Mouse (Mus musculus): ENCODE data around the gene Slco1c1. TPM values are rescaled to one million over a fixed set of nuclear protein-coding genes. Genes with fewer than 3 reads are reported as not detected.

Slco1c1 gene
- total RNA-seq (2021): under 1 TPM; 0.17 to 0.51 TPM
- long read RNA-seq, experiment 1: 0 reads
- long read RNA-seq, experiment 2: 0 reads

- no peak for DNase-seq (ENCODE audit: low spot score in 2 of 2)
These were observed at the start of gene Slco1c1 for GRCm38 (mm10) chr6:141523747-141524640. Slco1c1 (plus strand) TSS chr6:141524368.

- no peak for DNase-seq (ENCODE audit: low spot score in 2 of 2)
These were observed 49.5 kb upstream of the Slco1c1 start for GRCm38 (mm10) chr6:141474696-141475095.

- DNase-seq (ENCODE audit: low spot score in 2 of 2): no peak
These were observed 38.7 kb upstream of the Slco1c1 start for GRCm38 (mm10) chr6:141485302-141486021.

GRCm38 (mm10) chr6:141487266-141487665, 36.9 kb upstream of the Slco1c1 start:
- no peak for DNase-seq (ENCODE audit: low spot score in 2 of 2)

- peak; percentile 10 to 24 for DNase-seq (ENCODE audit: low spot score in 2 of 2)
These were observed 35.5 kb upstream of the Slco1c1 start for GRCm38 (mm10) chr6:141488619-141489018.

GRCm38 (mm10) chr6:141494909-141495308, 29.3 kb upstream of the Slco1c1 start:
- no peak for DNase-seq (ENCODE audit: low spot score in 2 of 2)

- no peak for DNase-seq (ENCODE audit: low spot score in 2 of 2)
These were observed 28.3 kb upstream of the Slco1c1 start for GRCm38 (mm10) chr6:141495634-141496418.

GRCm38 (mm10) chr6:141499511-141499910, 24.7 kb upstream of the Slco1c1 start:
- no peak for DNase-seq (ENCODE audit: low spot score in 2 of 2)

GRCm38 (mm10) chr6:141501171-141501570, 23.0 kb upstream of the Slco1c1 start:
- DNase-seq (ENCODE audit: low spot score in 2 of 2): no peak

- no peak for DNase-seq (ENCODE audit: low spot score in 2 of 2)
These were observed 1.6 kb upstream of the Slco1c1 start for GRCm38 (mm10) chr6:141522541-141522940.

GRCm38 (mm10) chr6:141525787-141526186, 1.6 kb downstream of the Slco1c1 start:
- DNase-seq (ENCODE audit: low spot score in 2 of 2): no peak

- DNase-seq (ENCODE audit: low spot score in 2 of 2): no peak
These were observed 6.7 kb downstream of the Slco1c1 start for GRCm38 (mm10) chr6:141530865-141531264.

- DNase-seq (ENCODE audit: low spot score in 2 of 2): no peak
These were observed 13.1 kb downstream of the Slco1c1 start for GRCm38 (mm10) chr6:141537298-141537697.

- DNase-seq (ENCODE audit: low spot score in 2 of 2): no peak
These were observed 17.0 kb downstream of the Slco1c1 start for GRCm38 (mm10) chr6:141541136-141541535.

GRCm38 (mm10) chr6:141543344-141543743, 19.2 kb downstream of the Slco1c1 start:
- DNase-seq (ENCODE audit: low spot score in 2 of 2): no peak

GRCm38 (mm10) chr6:141558118-141558517, 34.0 kb downstream of the Slco1c1 start:
- no peak for DNase-seq (ENCODE audit: low spot score in 2 of 2)

- no peak for DNase-seq (ENCODE audit: low spot score in 2 of 2)
These were observed 43.2 kb downstream of the Slco1c1 start for GRCm38 (mm10) chr6:141567366-141567765.

GRCm38 (mm10) chr6:141567852-141568558, 43.8 kb downstream of the Slco1c1 start:
- DNase-seq (ENCODE audit: low spot score in 2 of 2): no peak

GRCm38 (mm10) chr6:141568559-141568946, 44.4 kb downstream of the Slco1c1 start:
- no peak for DNase-seq (ENCODE audit: low spot score in 2 of 2)

GRCm38 (mm10) chr6:141576646-141577200, 52.6 kb downstream of the Slco1c1 start:
- DNase-seq (ENCODE audit: low spot score in 2 of 2): no peak

Measured in adrenal gland, postnatal 4 days (tissue).